Mouse (Mus musculus) adrenal gland, adult 10 weeks (tissue): ENCODE measurements around the gene Bcat2. TPM values are rescaled to one million over a fixed set of nuclear protein-coding genes. Genes with fewer than 3 reads are reported as not detected.

Experiments used
- polyA plus RNA-seq: library from polyadenylated mRNA; stranded (reverse); fragments of 350-450 nt; fragmentation: Illumina TruSeq; extraction: RNeasy Lipid Tissue Mini Kit (QIAGEN cat#74804); gene quantifications from one replicate; pipeline ENCODE4 v1.2.3, GENCODE M21; 2014; ENCODE audit warnings: low read depth, low replicate concordance

Gene Bcat2
- polyA plus RNA-seq, result 8.7 TPM

DNA sequence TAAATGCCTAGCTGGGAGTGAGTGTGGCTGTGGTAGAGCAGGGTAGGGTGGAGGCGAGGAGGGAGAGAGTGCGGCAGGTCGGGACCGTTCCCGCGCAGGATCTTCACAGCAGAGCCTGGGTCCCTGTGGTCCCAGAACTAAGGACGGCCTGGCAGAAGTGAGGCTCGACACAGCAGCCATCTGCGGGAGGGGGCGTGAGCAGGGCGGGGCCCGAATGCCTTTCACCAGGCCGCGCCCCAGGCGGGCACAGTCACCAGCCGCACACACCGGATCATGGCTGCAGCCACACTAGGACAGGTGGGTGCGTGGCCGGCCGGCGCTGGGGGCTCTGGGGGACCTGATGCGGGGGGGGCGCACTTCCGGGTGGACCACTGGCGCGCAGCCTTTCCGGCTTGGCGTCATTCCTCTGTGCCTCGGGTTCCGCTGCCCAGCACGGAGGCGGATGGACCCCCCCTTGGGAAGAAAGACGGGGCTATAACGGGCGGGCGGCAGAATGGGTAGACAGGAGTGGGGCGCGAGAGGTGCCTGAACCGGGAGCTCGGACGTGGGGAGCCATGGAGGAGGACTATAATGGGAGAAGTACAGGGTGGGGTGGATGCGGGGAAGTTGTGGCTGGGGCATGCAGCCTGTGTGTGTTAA is at the start of gene Bcat2:
TSS of gene Bcat2 (plus strand) at position 51 of the 639 bp plus-strand sequence.

DNA sequence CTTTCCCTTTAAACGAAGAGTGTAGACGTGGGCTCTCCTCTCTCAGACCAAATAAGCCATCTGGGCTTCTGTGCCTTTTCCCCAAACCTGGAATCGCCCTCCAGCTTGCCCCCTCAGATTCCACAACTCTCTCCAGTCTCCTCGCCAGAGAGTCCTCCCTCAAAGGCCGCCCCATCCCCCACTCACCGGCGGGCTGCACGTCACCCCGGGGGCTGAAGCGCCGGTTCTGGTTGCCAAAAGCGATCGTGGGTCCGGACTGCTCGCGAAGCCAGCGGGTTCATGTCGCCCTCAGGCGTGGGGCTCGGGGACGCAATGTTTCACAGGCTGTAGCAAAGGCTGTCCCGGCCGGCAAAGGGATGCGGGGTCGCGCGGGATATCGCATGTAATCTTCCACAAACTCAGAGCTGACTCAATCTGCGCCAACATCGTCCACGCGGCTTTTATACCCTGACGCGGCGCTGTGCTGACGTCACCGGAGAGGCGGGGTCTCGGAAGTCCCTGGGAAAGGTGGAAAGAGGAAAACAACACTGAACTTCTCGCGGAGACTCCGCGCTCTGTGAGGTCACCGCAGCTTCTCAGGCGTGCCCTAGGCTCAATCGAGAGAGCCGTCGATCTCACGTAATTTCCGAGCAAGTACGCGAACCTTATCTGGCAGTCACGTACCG is 44.0 kb upstream of the Bcat2 start, which contains the start of the genes Ppp1r15a and Plekha4:
TSS of gene Ppp1r15a (minus strand) at position 460 of the 665 bp plus-strand sequence.
TSS of gene Plekha4 (plus strand) at position 522 of the 665 bp plus-strand sequence.

DNA sequence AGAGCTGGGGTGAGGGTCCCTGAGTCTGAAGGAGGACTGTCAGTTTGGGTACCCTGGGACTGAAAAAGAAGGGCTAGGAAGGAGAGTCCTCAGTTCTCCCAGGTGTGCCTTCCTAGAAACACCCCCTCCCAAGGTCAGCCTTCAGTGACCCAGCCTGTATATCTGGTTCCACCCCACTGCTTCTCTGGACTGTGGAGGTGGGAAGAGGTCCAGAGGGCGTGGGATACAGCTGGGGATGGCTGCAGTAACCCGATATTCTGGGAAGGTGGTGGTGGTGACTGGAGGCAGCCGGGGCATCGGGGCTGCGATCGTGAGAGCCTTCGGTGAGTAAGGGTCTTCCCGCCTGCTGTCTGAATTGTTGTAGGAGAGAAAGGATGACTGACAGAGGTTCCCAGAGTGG is 15.2 kb upstream of the Bcat2 start, which contains the start of gene Hsd17b14:
TSS of gene Hsd17b14 (plus strand) at position 150 of the 400 bp plus-strand sequence.

DNA sequence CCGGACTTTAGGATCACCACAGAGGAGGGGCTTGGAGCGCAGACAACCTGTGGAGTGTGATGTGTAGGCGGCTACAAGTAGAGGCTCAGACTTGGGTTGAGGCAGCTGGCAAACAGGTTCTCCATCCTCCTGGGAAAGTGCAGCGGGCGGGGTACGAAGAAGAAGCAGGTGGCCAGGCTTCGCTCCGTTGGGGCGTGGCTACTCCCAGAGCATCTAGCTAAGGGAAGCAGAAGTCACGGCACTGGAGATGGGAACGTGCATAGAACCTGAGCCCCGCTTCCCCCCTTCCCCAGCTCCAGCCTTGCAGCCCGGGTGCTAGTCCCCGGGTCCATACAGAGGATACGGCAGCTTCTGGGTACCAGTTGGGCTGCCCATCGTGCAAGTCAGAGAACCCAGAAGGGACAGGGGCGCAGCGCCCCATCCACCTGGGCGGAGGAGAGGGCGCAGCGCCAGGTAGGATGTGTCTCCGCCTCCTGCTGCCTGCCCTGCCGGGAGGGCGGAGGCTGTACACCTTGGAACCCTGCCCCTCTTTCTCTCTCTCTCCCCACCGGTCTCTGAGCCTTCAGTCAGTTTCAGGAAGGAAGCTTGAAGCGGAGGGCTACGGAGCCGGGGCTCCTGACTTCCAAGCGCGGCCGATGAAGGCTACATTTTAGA is 47.2 kb downstream of the Bcat2 start, which contains the start of gene Fut1:
TSS of gene Fut1 (plus strand) at position 248 of the 654 bp plus-strand sequence.

DNA sequence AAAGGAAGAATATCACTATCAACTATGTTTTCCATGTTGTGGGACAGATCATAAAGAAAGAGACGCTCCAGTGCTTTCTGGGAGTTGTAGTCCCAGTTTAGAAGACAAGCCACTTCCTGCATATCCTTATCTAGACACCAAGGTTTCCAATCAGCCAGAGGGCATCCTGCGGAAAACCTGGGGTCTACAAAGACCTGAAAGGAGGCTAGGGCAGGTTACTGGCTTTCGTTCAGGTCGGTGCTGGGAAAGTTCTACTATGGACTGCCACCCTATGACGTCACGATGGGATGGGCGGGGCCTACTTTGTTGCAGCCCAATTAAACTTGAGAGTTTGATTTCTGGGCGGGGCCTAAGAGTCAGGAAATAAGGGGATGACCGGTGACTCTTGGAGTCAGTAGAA is 51.5 kb downstream of the Bcat2 start, which contains the start of gene Izumo1:
TSS of gene Izumo1 (plus strand) at position 369 of the 400 bp plus-strand sequence.

DNA sequence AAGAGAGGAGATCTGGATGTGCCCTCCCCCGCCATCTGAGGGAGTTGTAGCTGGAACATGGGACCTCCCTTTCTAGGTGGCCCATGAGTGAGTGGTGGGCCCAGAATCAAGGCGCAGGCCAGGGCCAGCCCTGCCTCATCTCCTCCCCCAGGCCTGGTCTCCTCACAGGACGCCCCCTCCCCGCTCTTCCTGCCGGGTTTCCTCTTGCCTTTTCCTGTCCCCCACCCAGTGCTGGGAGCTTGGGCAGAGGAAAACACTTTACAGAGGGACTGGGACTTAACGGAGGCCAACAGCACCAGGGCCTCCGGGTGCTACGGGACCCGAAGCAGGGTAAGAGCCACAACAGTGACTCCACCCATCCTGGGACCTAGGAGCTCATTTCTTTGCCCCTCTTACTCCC is 57.3 kb downstream of the Bcat2 start, which contains the start of gene Rasip1:
TSS of gene Rasip1 (plus strand) at position 228 of the 400 bp plus-strand sequence.

Other genes with a start within 250 kb of the Bcat2 start
- 0.29 TPM for gene Trpm4, start 236.4 kb upstream of the Bcat2 start, polyA plus RNA-seq
- gene Hrc, start 234.9 kb upstream of the Bcat2 start, polyA plus RNA-seq, result 0.87 TPM
- not detected for gene Ppfia3, start 203.1 kb upstream of the Bcat2 start, polyA plus RNA-seq
- gene Lin7b, start 199.6 kb upstream of the Bcat2 start, polyA plus RNA-seq, result not detected
- gene Snrnp70, start 174.4 kb upstream of the Bcat2 start, polyA plus RNA-seq, result 77.1 TPM
- gene Kcna7, start 164.5 kb upstream of the Bcat2 start, polyA plus RNA-seq, result not detected
- gene Ntf5, start 156.5 kb upstream of the Bcat2 start, polyA plus RNA-seq, result not detected
- gene Lhb, start 149.3 kb upstream of the Bcat2 start, polyA plus RNA-seq, result not detected
- gene Gys1, start 135.3 kb upstream of the Bcat2 start, polyA plus RNA-seq, result 5.4 TPM
- 0.76 TPM for gene Ruvbl2, start 132.1 kb upstream of the Bcat2 start, polyA plus RNA-seq
- gene Ftl1, start 110.3 kb upstream of the Bcat2 start, polyA plus RNA-seq, result 6.7 TPM
- 1.1 TPM for gene Bax, start 103.3 kb upstream of the Bcat2 start, polyA plus RNA-seq
- not detected for gene Tulp2, start 88.3 kb upstream of the Bcat2 start, polyA plus RNA-seq
- gene Gm45808, start 83.3 kb upstream of the Bcat2 start, polyA plus RNA-seq, result not detected
- gene Dhdh, start 81.3 kb upstream of the Bcat2 start, polyA plus RNA-seq, result 122 TPM
- gene Nucb1, start 59.7 kb upstream of the Bcat2 start, polyA plus RNA-seq, result 68.5 TPM
- gene Ppp1r15a, start 43.9 kb upstream of the Bcat2 start, polyA plus RNA-seq, result 3.1 TPM
- gene Plekha4, start 43.8 kb upstream of the Bcat2 start, polyA plus RNA-seq, result 1.2 TPM
- not detected for gene Hsd17b14, start 15.3 kb upstream of the Bcat2 start, polyA plus RNA-seq
- gene Fgf21, start 45.3 kb downstream of the Bcat2 start, polyA plus RNA-seq, result not detected
- gene Fut1, start 47.1 kb downstream of the Bcat2 start, polyA plus RNA-seq, result not detected
- not detected for gene Izumo1, start 51.7 kb downstream of the Bcat2 start, polyA plus RNA-seq
- 0.23 TPM for gene Rasip1, start 57.3 kb downstream of the Bcat2 start, polyA plus RNA-seq
- 0.17 TPM for gene Mamstr, start 69.8 kb downstream of the Bcat2 start, polyA plus RNA-seq
- not detected for gene Fut2, start 96.2 kb downstream of the Bcat2 start, polyA plus RNA-seq
- gene Ntn5, start 113.9 kb downstream of the Bcat2 start, polyA plus RNA-seq, result not detected
- gene Sec1, start 124.2 kb downstream of the Bcat2 start, polyA plus RNA-seq, result not detected
- gene Car11, start 129.7 kb downstream of the Bcat2 start, polyA plus RNA-seq, result 0.93 TPM
- 9.2 TPM for gene Dbp, start 134.9 kb downstream of the Bcat2 start, polyA plus RNA-seq
- not detected for gene Rpl18, start 145.3 kb downstream of the Bcat2 start, polyA plus RNA-seq
- 0.82 TPM for gene Sphk2, start 147.8 kb downstream of the Bcat2 start, polyA plus RNA-seq
- not detected for gene Fam83e, start 151.1 kb downstream of the Bcat2 start, polyA plus RNA-seq
- not detected for gene Spaca4, start 155.7 kb downstream of the Bcat2 start, polyA plus RNA-seq
- not detected for gene Lmtk3, start 213.6 kb downstream of the Bcat2 start, polyA plus RNA-seq
- gene Sult2b1, start 214.5 kb downstream of the Bcat2 start, polyA plus RNA-seq, result not detected
- 25.3 TPM for gene Cyth2, start 244.4 kb downstream of the Bcat2 start, polyA plus RNA-seq